7 mouse cellular contexts compared by ENCODE assay signal in the genomic region with DNA sequence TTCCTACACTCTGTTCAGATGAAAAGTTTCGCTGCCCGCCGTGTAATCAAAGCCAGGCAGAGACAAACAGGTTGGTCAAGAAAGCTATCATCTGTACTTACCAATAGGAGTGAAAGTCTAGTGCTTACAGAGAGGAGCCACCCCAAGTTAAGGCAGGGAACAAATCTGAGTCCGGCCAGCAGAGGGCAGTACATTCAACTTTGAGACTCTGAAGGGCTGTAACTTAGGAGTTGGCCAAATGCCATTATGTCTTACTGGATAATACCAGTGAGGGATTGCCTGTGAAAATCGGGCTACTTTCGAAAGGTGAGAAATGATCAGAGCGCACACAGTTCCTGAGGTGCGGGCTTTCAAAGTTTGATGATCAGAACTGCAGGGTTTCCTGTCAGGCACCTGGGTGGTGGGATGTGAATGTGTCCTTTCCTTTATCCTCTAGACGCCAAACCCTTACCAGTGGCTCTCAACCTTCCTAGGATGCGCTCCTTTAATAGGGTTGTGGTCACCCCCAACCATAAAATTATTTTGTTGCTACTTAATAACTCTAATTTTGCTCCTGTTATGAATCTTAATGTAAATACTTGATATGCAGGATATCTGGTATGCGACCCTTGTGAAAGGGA. TPM values are rescaled to one million over a fixed set of nuclear protein-coding genes. Genes with fewer than 3 reads are reported as not detected.
A peak's percentile ranks its signal among the peaks of the same experiment; 100 is the strongest.
DNase-seq lines count a peak whose midpoint lies in the region; ATAC-seq lines count a peak whose summit lies in the region.

No protein-coding gene starts in this region.

- intact Hi-C loops in left cerebral cortex, postnatal 36 days (cut with DNase I) = no loop called here

- no peak overlapping the region for H3K4me2 ChIP-seq in intestine, embryonic 15.5 days (replicated peaks)
- no peak overlapping the region for H3K4me2 ChIP-seq in midbrain, embryonic 11.5 days

- no peaks in the 10 kb centered on the region for H3K36me3 ChIP-seq in intestine, embryonic 15.5 days
- H3K36me3 ChIP-seq in midbrain, embryonic 11.5 days (ENCODE audit: control insufficient read depth, insufficient read depth, low read length) = no peaks in the 10 kb centered on the region

- H3K4me1 ChIP-seq in intestine, embryonic 15.5 days (replicated peaks) = 0 out of 2 replicates have a peak, but pooled peaks cover 3% of the 10 kb centered on the region
- H3K4me1 ChIP-seq in midbrain, embryonic 11.5 days (ENCODE audit: control insufficient read depth, insufficient read depth, low read length) = no peaks in the 10 kb centered on the region

- 59% methylated on average over 11 of the region's 11 CpGs for WGBS in intestine, embryonic 15.5 days
- 68% methylated on average over 11 of the region's 11 CpGs for WGBS in midbrain, embryonic 11.5 days

- H3K9ac ChIP-seq in intestine, embryonic 15.5 days = no peak overlapping the region
- no peak overlapping the region for H3K9ac ChIP-seq in midbrain, embryonic 11.5 days (ENCODE audit: low read length)

- H3K9me3 ChIP-seq in intestine, embryonic 15.5 days = no peaks in the 10 kb centered on the region
- H3K9me3 ChIP-seq in midbrain, embryonic 11.5 days (ENCODE audit: control insufficient read depth, low read length) = no peaks in the 10 kb centered on the region

- no peak overlapping the region for H3K4me3 ChIP-seq in intestine, embryonic 15.5 days (replicated peaks)
- no peak overlapping the region for H3K4me3 ChIP-seq in midbrain, embryonic 11.5 days (ENCODE audit: low read depth, low read length)

- DNase-seq in ZHBTc4 (ENCODE audit: low read depth, low spot score) = peak; percentile 92
- DNase-seq in cerebellum, postnatal 14 days = peak; percentile 79 to 86
- DNase-seq in gastrocnemius, adult 8-10 months (ENCODE audit: low spot score in 2 of 2) = peak; percentile 39 to 46
- peak; percentile 32 to 48 for DNase-seq in left cerebral cortex, postnatal 36 days (ENCODE audit: low spot score in 2 of 2)
- peak; percentile 96 for DNase-seq in midbrain, embryonic 11.5 days (ENCODE audit: low spot score, missing footprints)
- DNase-seq in skeletal muscle tissue, adult 2 months (ENCODE audit: low read depth, low spot score) = peak; percentile 55

- H3K27ac ChIP-seq in intestine, embryonic 15.5 days = no peak overlapping the region
- H3K27ac ChIP-seq in midbrain, embryonic 11.5 days (ENCODE audit: low read depth, low read length) = no peak overlapping the region

- H3K27me3 ChIP-seq in intestine, embryonic 15.5 days (replicated peaks) = no peaks in the 10 kb centered on the region
- H3K27me3 ChIP-seq in midbrain, embryonic 11.5 days (ENCODE audit: control insufficient read depth, insufficient read depth, low read length) = no peaks in the 10 kb centered on the region

- ATAC-seq in intestine, embryonic 15.5 days = peak; percentile 72
- peak; percentile 65; the same call in 1 of the 2 replicates for ATAC-seq in midbrain, embryonic 11.5 days (ENCODE audit: low FRiP score)

RNA-seq across cellular contexts. Expression of a gene that starts 15.8 kb away (rescaled TPM):
- total RNA-seq in gastrocnemius, adult 8-10 months (2022) = 1 to 10 TPM; 6.1 to 6.6 (median 6.2) TPM
- polyA plus RNA-seq in intestine, embryonic 15.5 days (2015; fragmentation: Nextera tagmentation; extraction: Ambion mirVana) = 24.5 and 25.4 TPM in 2 replicates
- total RNA-seq in left cerebral cortex, postnatal 36 days (2021) = 1 to 10 TPM; 8.9 to 9.0 TPM
- polyA plus RNA-seq in midbrain, embryonic 11.5 days (2014; fragmentation: Nextera tagmentation; extraction: Ambion mirVana) = 27.3 and 29.2 TPM in 2 replicates

Comparison
In these comparisons a context has a peak if more than half of its experiments do, and no peak if none do; other contexts are left out.
1. DNase-seq: peak in every context shown above with its lines; median percentile 96 in midbrain, embryonic 11.5 days; 92 in ZHBTc4; 82 in cerebellum, postnatal 14 days; 55 in skeletal muscle tissue, adult 2 months; 42 in gastrocnemius, adult 8-10 months; 40 in left cerebral cortex, postnatal 36 days.